Mouse (Mus musculus): ENCODE data around the gene Adra2a.

DNA sequence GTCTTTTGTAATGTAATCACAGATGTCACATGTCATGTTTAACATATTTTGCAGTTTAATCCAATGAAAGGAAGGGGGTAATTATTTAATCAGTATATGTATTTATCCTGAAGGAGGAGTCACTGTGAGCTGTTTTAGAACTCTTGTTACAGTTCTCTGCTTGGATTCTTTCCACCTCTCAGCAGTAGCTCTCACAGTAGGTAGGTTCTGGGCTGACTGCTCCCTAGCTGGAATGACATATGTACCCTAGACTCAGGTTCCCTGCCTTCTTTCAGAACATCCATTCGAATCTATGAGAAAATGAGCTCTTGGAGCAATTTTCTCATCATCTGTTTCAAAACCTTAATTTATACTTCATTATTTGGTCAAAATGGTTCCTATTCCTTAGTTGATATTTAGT lies 49.7 kb upstream of the Adra2a start:
- no peak for TF ChIP-seq POLR2A (IDR thresholded peaks at IDR 0.05; ENCODE audit: borderline replicate concordance, insufficient read depth, low read length)
- TF ChIP-seq CTCF (IDR thresholded peaks at IDR 0.05; ENCODE audit: borderline replicate concordance, insufficient read depth, low read depth, low read length) = no peak
